In the genomic region with DNA sequence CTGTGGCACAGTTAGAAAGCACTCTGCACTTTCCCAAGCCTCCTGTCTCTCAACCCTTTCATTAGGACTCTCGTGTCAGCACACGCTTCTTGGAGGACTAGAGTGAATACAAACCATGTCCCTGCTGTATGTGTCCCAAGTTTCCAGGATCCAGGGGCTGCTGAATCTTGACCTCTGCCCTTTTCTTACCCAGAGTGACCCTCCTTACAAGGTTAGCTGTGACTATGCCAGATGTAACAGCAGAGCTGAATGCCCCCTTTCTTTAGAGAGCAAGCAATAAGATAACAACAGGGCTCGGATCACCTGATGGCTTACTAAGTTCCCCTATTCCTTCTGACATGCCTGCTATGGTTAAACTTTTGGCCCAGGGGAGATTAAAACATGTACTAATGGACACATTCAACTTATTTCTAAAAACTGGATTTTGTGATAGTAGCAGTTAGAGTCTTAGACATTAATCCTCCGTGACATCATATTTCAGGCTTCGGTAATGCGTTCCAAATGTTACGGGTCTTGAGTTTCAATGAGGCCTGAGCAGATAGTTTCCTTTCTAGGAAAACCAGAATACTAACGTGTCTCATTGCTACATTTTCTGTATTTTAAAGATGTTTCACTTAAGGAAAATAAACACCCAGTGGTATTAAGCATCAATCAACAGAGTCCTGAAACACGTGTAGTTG, we compare ENCODE assay signal across 22 mouse cellular contexts.
A peak's percentile ranks its signal among the peaks of the same experiment; 100 is the strongest.
DNase-seq lines count a peak whose midpoint lies in the region; ATAC-seq lines count a peak whose summit lies in the region.
"Had no signal": no experiment of that assay in that cellular context is flagged by ENCODE, and none has a peak within 500 bp of the region (broad histone marks: within the 10 kb centered on the region; RNA-seq: fewer than 3 reads in every experiment).

No protein-coding gene starts in this region.

- DNase-seq in neural tube, embryonic 10.5 days (ENCODE audit: extremely low spot score, low spot score), result peak; percentile 38
- DNase-seq in embryo, embryonic 11.5 days (ENCODE audit: low read depth, low spot score), result peak; percentile 20
- peak; percentile 76 for DNase-seq in embryonic facial prominence, embryonic 14.5 days (ENCODE audit: low spot score)
- peak; percentile 61 for DNase-seq in mesoderm, embryonic 11.5 days (ENCODE audit: low read depth, low spot score)
- DNase-seq in urinary bladder, postnatal 4 days (ENCODE audit: low spot score in 2 of 2), result no peak
- no peak for DNase-seq in cerebellum, postnatal 36 days
- DNase-seq in layer of hippocampus, postnatal 10 days (ENCODE audit: low spot score in 2 of 2), result no peak
- DNase-seq: adrenal gland, adult 2 months; adrenal gland, postnatal 25 days; cerebellum, adult 2 months; cerebellum, postnatal 10 days; gastrocnemius, postnatal 10 days; heart, adult 2 months had no signal

- H3K36me3 ChIP-seq in neural tube, embryonic 15.5 days, result no peaks in the 10 kb centered on the region
- H3K36me3 ChIP-seq in embryonic facial prominence, embryonic 14.5 days (ENCODE audit: control insufficient read depth, insufficient read depth, low read length), result no peaks in the 10 kb centered on the region
- H3K36me3 ChIP-seq: embryonic facial prominence, embryonic 15.5 days; forebrain, embryonic 10.5 days; forebrain, embryonic 15.5 days; heart, embryonic 15.5 days; hindbrain, embryonic 12.5 days; intestine, embryonic 15.5 days had no signal

- no peaks in the 10 kb centered on the region for H3K9me3 ChIP-seq in neural tube, embryonic 15.5 days (replicated peaks)
- H3K9me3 ChIP-seq in embryonic facial prominence, embryonic 14.5 days (ENCODE audit: control insufficient read depth, low read length), result no peaks in the 10 kb centered on the region
- H3K9me3 ChIP-seq: embryonic facial prominence, embryonic 15.5 days; forebrain, embryonic 10.5 days; forebrain, embryonic 15.5 days; heart, embryonic 15.5 days; hindbrain, embryonic 12.5 days; intestine, embryonic 15.5 days had no signal

- no peak overlapping the region for H3K4me2 ChIP-seq in neural tube, embryonic 15.5 days
- no peak overlapping the region for H3K4me2 ChIP-seq in embryonic facial prominence, embryonic 14.5 days (ENCODE audit: low read depth, low read length)
- H3K4me2 ChIP-seq: embryonic facial prominence, embryonic 15.5 days; forebrain, embryonic 15.5 days; heart, embryonic 11.5 days; heart, embryonic 15.5 days; hindbrain, embryonic 12.5 days; intestine, embryonic 15.5 days had no signal

- H3K27me3 ChIP-seq in neural tube, embryonic 15.5 days (replicated peaks), result no peaks in the 10 kb centered on the region
- no peaks in the 10 kb centered on the region; the same call in 1 of the 2 replicates for H3K27me3 ChIP-seq in embryonic facial prominence, embryonic 14.5 days (replicated peaks; ENCODE audit: control insufficient read depth, insufficient read depth, low read length)
- H3K27me3 ChIP-seq: forebrain, embryonic 15.5 days; heart, embryonic 15.5 days; hindbrain, embryonic 12.5 days; intestine, embryonic 15.5 days had no signal

- no peak overlapping the region for H3K4me3 ChIP-seq in neural tube, embryonic 15.5 days (replicated peaks)
- no peak overlapping the region for H3K4me3 ChIP-seq in embryonic facial prominence, embryonic 14.5 days (ENCODE audit: low read depth, low read length)
- H3K4me3 ChIP-seq: embryonic facial prominence, embryonic 15.5 days; erythroblast, embryonic 14.5 days; forebrain, embryonic 10.5 days; forebrain, embryonic 15.5 days; heart, adult 2 months; heart, embryonic 15.5 days; hindbrain, embryonic 12.5 days; intestine, embryonic 15.5 days had no signal

- H3K4me1 ChIP-seq in neural tube, embryonic 15.5 days, result no peaks in the 10 kb centered on the region
- H3K4me1 ChIP-seq in embryonic facial prominence, embryonic 14.5 days (ENCODE audit: control insufficient read depth, insufficient read depth, low read length), result peaks cover 4% of the 10 kb centered on the region; the same call in 1 of the 2 replicates
- H3K4me1 ChIP-seq: forebrain, embryonic 15.5 days; heart, embryonic 15.5 days; hindbrain, embryonic 12.5 days; intestine, embryonic 15.5 days had no signal

- no peak overlapping the region for H3K9ac ChIP-seq in neural tube, embryonic 15.5 days (replicated peaks)
- no peak overlapping the region for H3K9ac ChIP-seq in embryonic facial prominence, embryonic 14.5 days (ENCODE audit: low read depth, low read length)
- H3K9ac ChIP-seq: embryonic facial prominence, embryonic 15.5 days; forebrain, embryonic 15.5 days; heart, embryonic 15.5 days; hindbrain, embryonic 12.5 days; intestine, embryonic 15.5 days had no signal

- 81% methylated on average over 9 of the region's 9 CpGs for WGBS in neural tube, embryonic 15.5 days
- WGBS in embryonic facial prominence, embryonic 14.5 days, result 27% methylated on average over 9 of the region's 9 CpGs

- ATAC-seq in neural tube, embryonic 15.5 days (ENCODE audit: low FRiP score), result no peak
- no peak for ATAC-seq in embryonic facial prominence, embryonic 14.5 days (ENCODE audit: low read depth)
- ATAC-seq: forebrain, embryonic 15.5 days; intestine, embryonic 15.5 days had no signal

- no peak overlapping the region for H3K27ac ChIP-seq in neural tube, embryonic 15.5 days (replicated peaks)
- no peak overlapping the region for H3K27ac ChIP-seq in embryonic facial prominence, embryonic 14.5 days (replicated peaks; ENCODE audit: low read depth, low read length)
- H3K27ac ChIP-seq: embryonic facial prominence, embryonic 15.5 days; forebrain, embryonic 10.5 days; forebrain, embryonic 15.5 days; heart, adult 2 months; heart, embryonic 15.5 days; hindbrain, embryonic 12.5 days; intestine, embryonic 15.5 days had no signal

Comparison
In these comparisons a context has a peak if more than half of its experiments do, and no peak if none do; other contexts are left out.
1. DNase-seq: peak in neural tube, embryonic 10.5 days (single experiment), embryo, embryonic 11.5 days (single experiment), embryonic facial prominence, embryonic 14.5 days (single experiment) and mesoderm, embryonic 11.5 days (single experiment); none in urinary bladder, postnatal 4 days (0 of 2), cerebellum, postnatal 36 days (0 of 2) and layer of hippocampus, postnatal 10 days (0 of 2).